Mouse (Mus musculus): ENCODE data around the gene Slc47a2. TPM values are rescaled to one million over a fixed set of nuclear protein-coding genes. Genes with fewer than 3 reads are reported as not detected.
A peak's percentile ranks its signal among the peaks of the same experiment; 100 is the strongest.

Gene Slc47a2
- total RNA-seq, 4 experiments from 2014 or later, result 0.23 to 0.55 (median 0.27) TPM

- no peak for DNase-seq (ENCODE audit: low spot score in 2 of 2)
These were observed 59.1 kb downstream of the Slc47a2 start for GRCm38 (mm10) chr11:61283414-61284049.

DNA sequence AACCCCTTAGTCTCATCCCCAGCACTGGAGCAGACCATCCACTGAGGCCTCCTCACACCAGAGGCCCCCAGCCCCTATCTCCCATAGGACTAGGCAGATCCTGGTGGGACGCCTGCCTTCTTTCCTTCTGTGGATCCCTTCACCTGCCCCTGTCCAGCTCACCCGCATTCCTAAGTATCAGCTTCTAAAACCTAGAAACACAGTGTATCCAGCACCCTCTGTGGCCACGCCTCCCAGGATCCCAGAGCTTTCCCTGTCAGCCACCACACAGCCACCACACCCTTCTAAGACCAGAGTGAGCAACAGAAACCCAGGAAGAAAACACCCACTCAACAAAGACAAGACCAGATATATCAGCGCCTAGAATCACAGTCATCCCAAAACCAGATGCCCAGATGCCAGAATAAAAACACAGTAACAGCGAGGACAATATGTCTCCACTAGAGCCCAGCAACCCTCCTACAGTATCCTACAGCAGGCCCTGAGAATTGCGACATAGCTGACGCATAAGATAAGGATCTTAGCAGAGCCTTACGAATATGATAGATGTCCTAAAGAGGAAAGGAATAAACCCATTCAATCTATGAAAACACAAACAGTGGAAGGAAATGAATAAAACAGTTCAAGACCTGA is 64.1 kb downstream of the Slc47a2 start:
- DNase-seq (ENCODE audit: low spot score in 2 of 2), result no peak

DNA sequence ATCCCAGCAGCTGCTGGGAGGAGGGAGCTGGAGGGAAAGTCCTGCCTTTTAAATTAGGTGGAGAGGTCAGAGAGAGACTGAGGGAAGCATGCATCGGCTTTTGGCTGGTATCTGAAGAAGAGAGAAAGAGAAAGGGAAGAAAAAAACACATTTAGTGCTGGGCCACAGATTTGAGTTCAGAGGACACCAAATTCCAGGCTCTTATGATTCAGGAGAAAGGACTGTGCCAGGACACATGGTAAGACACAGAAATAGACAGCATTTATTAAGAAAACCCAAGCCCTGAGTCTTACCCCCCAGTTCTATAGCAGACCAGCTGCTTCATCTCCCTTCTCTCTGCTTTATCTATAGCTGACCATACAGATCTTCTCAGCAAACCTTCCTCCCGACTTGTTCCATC is 64.7 kb downstream of the Slc47a2 start:
- DNase-seq (ENCODE audit: low spot score in 2 of 2), result no peak

GRCm38 (mm10) chr11:61276482-61276881 is 66.2 kb downstream of the Slc47a2 start:
- DNase-seq (ENCODE audit: low spot score in 2 of 2), result no peak

GRCm38 (mm10) chr11:61275106-61275505 is 67.6 kb downstream of the Slc47a2 start:
- no peak for DNase-seq (ENCODE audit: low spot score in 2 of 2)

- DNase-seq (ENCODE audit: low spot score in 2 of 2), result no peak
These were observed 68.2 kb downstream of the Slc47a2 start for GRCm38 (mm10) chr11:61274421-61274820.

DNA sequence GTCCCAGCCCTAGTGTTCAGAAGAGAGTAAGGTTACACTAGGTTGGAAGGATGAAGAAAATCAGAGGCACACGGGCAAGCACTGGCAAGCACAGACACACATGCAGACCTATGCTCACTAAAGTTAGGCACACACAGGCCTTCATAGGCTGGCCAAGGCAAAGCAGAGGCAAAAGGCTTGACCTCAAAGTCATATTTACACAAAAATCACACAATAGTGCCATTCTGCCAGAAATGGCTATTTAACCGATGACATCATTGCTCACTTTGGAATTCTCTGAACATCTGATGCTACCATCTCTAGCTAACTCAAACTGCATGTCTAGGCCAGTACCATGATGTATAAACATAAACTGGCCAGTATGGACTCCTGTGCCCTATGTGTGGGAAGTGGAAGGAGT is 68.7 kb downstream of the Slc47a2 start:
- no peak for DNase-seq (ENCODE audit: low spot score in 2 of 2)

GRCm38 (mm10) chr11:61271612-61272011 is 71.0 kb downstream of the Slc47a2 start:
- DNase-seq (ENCODE audit: low spot score in 2 of 2), result no peak

DNA sequence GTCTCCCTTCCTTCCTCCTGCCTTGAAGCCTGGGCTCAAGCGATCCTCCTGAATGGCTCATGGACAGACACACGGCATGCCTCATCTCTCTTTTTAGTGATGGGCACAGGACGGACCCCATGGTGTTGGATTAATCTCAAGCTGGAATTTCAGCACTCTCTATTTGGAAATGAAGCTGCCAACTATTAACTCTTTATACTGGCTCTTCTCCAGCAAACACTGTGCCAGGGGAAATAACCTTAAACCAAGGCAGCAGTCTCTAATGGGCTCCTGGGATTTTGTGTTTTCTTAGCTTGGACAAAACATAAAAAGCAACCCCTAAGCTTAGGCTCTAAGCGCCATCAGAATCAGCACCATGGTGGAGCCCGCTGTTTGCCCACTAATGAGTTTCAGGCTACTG is 72.3 kb downstream of the Slc47a2 start:
- DNase-seq (ENCODE audit: low spot score in 2 of 2), result no peak

GRCm38 (mm10) chr11:61268626-61269349 is 73.9 kb downstream of the Slc47a2 start:
- no peak for DNase-seq (ENCODE audit: low spot score in 2 of 2)

DNA sequence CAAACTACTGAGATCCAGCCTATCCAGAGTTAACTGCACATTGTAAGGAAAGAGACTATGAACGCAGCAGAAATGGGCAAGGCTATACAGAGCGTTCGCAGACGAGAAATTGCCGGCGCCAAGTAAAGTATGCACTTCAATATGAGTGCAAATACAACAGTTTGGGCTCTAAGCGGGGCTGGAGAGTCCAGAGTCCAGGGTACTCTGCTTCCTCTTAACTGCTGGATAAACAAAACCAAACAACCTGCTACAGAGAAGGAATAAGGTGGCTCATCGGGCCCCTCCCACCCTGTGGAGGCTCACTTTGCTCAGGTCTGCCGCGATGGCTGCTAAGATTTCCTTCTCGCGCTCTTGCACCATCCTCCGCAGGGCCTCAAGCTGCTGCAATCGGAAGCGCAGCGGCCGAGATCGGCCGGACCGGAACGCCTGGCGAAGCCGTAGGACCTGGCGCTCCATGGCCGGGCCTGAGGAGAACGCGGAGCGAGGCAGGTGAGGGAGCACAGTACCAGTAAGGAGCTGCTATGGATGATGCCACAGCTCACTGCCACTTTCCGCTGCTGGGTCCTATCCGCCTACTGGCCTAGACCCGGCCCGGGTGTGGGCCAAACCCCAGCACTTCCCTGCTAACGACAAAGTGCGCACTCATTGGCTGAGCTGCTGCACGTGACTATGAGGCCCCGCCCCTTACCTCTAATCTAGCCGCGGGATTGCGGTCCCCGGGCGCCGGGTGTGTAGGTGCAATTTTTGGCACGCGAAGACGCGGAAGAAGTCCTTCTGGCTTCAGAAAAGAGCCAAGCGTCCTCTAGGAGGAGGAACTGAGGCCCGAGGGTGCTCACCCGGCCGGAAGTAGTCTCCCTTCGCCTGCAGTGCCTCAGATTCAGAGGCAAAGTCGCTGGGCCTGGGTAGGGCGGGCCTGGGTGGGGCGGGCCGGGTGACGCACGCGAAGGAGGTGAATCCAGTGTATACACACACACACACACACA is 75.8 kb downstream of the Slc47a2 start, which contains the start of gene Aldh3a2:
TSS of gene Aldh3a2 (minus strand) at position 914 of the 983 bp plus-strand sequence.
- DNase-seq (ENCODE audit: low spot score in 2 of 2), result peak; percentile 87 to 91

- no peak for DNase-seq (ENCODE audit: low spot score in 2 of 2)
These were observed 78.8 kb downstream of the Slc47a2 start for GRCm38 (mm10) chr11:61263841-61264240.

DNA sequence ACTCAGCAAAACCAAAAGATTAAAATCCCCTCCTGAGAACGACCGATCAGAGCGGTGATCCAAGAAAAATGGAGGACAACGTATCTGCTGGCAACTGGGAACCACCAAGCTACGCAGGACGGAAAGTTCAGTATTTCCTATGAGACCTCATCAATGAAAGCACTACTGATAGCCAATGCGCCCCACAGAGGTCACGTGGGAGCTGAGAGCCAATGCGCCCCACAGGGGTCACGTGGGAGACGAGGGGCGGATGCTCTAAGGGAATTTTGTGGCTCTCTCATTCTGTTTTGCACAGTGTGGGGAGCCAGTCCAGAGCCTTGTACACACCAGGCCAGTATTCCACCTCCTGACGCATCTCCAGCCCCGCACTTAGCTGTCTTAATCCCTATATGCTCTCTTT is 80.1 kb downstream of the Slc47a2 start:
- DNase-seq (ENCODE audit: low spot score in 2 of 2), result no peak

DNA sequence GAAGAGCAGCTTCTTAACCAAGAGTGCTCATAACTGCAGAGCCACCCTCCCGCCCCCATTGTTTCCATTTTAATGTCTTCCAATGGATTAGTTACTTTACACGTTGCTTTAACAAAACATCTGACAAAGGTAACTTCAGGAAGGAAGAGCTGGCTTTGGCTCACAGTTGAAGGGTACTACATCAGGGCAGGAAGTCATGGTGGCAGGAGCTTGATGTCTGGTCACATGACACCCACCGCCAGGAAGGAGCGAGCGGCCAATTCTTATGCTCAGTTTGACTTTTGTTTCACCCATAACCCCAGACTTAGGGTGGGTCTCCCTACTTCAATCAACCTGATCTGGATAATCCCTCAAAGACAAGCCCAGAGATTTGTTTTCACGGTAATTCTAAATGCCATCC is 83.6 kb downstream of the Slc47a2 start:
- no peak for DNase-seq (ENCODE audit: low spot score in 2 of 2)

- no peak for DNase-seq (ENCODE audit: low spot score in 2 of 2)
These were observed 89.9 kb downstream of the Slc47a2 start for GRCm38 (mm10) chr11:61252807-61253206.

GRCm38 (mm10) chr11:61251741-61252140 is 90.9 kb downstream of the Slc47a2 start:
- DNase-seq (ENCODE audit: low spot score in 2 of 2), result no peak

Other genes starting within 250 kb of the Slc47a2 start
- 1 to 10 TPM in 3 of 4 experiments, under 1 TPM in 1; 0.76 to 2.3 (median 1.5) TPM for gene Tnfrsf13b, start 216.1 kb downstream of the Slc47a2 start, total RNA-seq (2022)
- 100 to 1,000 TPM; 202 to 230 (median 218) TPM for gene Usp22, start 167.8 kb downstream of the Slc47a2 start, total RNA-seq (2022)
- gene Aldh3a1, start 135.3 kb downstream of the Slc47a2 start, total RNA-seq (2022), result 1 to 10 TPM; 2.3 to 4.3 (median 2.7) TPM
- 10 to 100 TPM; 54.8 to 58.9 (median 56.1) TPM for gene Aldh3a2, start 75.4 kb downstream of the Slc47a2 start, total RNA-seq (2022)
- gene Slc47a1, start 35.5 kb upstream of the Slc47a2 start, total RNA-seq (2022), result 1 to 10 TPM; 1.6 to 3.3 (median 2.9) TPM
- gene Rnf112, start 111.3 kb upstream of the Slc47a2 start, total RNA-seq (2022), result 100 to 1,000 TPM; 223 to 281 (median 257) TPM
- gene Mfap4, start 142.6 kb upstream of the Slc47a2 start, total RNA-seq (2022), result 1 to 10 TPM; 1.9 to 4.0 (median 3.1) TPM
- gene Mapk7, start 151.5 kb upstream of the Slc47a2 start, total RNA-seq (2022), result 10 to 100 TPM; 19.5 to 22.4 (median 21.0) TPM
- 10 to 100 TPM; 46.9 to 57.8 (median 47.2) TPM for gene B9d1, start 162.3 kb upstream of the Slc47a2 start, total RNA-seq (2022)
- gene Epn2, start 236.8 kb upstream of the Slc47a2 start, total RNA-seq (2022), result 100 to 1,000 TPM; 101 to 118 (median 107) TPM

Data from left cerebral cortex, adult 8-10 months (tissue).